Mouse (Mus musculus) frontal cortex, postnatal 25 days (tissue): Measurements from ENCODE around the gene Olfr470.
"Not testable (repeated sequence)": the region's sequence is repeated elsewhere in the genome, so short reads cannot be mapped to it uniquely, and the experiment has no call there.

Experiments
- DNase-seq, 2 experiments: peaks; one replicate each; pipeline ENCODE4 v3.0.0; 2022; ENCODE audit warnings: low spot score in 2 of 2

Gene Olfr470

DNA sequence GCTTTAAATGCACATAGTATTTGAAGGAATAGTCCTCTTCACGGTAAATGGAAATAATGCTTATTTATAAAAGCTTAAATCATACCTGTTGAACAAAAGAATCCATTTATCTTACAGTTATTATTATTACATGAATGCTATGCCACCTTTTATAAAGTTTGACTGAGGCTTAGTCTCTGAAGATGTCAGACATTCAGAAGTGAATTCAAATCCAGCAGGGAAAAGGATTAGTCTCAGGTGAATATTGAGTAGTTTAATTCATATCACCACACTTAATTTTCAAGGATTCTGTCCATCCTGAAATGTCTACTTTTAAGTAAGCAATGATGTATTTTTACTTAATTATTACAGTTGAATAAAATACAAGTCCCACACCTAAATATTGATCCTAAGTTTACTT, at the start of gene Olfr470:
TSS of gene Olfr470 (minus strand) at position 101 of the 400 bp plus-strand sequence.
- not testable (repeated sequence) for DNase-seq

GRCm38 (mm10) chr7:107841719-107842118, 5.6 kb downstream of the Olfr470 start:
- DNase-seq, result no peak

DNA sequence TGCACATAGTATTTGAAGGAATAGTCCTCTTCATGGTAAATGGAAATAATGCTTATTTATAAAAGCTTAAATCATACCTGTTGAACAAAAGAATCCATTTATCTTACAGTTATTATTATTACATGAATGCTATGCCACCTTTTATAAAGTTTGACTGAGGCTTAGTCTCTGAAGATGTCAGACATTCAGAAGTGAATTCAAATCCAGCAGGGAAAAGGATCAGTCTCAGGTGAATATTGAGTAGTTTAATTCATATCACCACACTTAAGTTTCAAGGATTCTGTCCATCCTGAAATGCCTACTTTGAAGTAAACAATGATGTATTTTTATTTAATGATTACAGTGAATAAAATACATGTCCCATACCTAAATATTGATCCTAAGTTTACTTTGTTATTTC, 21.8 kb downstream of the Olfr470 start, which contains the start of gene Olfr469:
TSS of gene Olfr469 (minus strand) at position 101 of the 400 bp plus-strand sequence.
- DNase-seq, result not testable (repeated sequence)

DNA sequence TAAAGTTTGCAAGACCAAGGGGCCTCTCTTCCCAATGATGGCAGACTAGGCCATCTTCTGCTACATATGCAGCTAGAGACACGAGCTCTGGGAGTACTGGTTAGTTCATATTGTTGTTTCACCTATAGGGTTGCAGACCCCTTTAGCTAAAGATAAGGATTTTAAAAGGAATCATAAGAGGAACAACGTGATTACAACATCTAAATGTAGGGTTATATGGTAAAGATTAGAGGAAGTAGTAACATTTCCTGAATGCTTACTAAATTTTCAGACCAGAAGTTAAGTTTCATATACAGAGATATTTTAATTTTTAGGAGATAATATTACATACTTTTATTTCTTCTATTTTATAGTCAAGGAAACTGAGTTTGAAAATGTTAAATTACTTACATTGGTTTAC, 23.4 kb downstream of the Olfr470 start:
- DNase-seq, result not testable (repeated sequence)

GRCm38 (mm10) chr7:107819442-107819841, 27.8 kb downstream of the Olfr470 start:
- DNase-seq, result no peak

DNA sequence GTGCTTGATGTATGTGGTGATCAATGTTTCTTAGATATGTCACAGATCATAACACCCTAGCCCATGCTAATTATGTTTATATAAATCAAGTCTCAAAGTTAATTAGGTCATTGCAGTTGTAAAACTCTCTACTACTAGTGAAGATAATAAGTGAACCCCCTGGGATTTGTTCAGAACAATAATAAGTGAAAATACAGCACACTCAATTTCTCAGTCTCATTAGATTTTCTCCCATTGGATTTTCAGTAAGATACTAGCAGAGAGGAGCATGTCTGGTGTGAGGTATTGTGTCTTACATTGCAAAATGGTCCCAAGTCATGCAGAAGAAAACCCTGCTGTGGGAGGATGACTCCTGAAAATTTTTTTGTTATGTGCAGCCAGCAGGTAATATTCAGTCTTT, 35.3 kb downstream of the Olfr470 start, which contains the start of gene Olfr467:
TSS of gene Olfr467 (plus strand) at position 301 of the 400 bp plus-strand sequence.
- no peak for DNase-seq

DNA sequence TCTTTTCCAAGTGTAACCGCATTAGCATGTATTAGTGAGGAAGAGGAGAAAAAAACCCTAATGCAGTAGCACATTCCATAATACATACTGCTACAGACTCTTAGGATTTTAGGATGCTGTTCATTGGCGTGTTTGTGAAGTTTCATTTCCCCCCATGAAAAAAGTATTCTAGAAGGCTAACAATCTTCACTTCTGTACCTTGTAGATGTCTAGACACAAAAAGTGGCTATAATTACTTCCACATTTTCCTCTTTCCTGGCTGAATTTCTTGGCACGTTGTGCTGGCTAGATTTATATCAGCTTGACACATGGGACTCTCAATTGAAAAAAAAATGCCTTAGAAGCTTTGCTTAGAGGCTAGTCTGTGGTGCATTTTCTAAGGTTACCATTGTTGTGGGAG, 45.2 kb downstream of the Olfr470 start:
- no peak for DNase-seq

DNA sequence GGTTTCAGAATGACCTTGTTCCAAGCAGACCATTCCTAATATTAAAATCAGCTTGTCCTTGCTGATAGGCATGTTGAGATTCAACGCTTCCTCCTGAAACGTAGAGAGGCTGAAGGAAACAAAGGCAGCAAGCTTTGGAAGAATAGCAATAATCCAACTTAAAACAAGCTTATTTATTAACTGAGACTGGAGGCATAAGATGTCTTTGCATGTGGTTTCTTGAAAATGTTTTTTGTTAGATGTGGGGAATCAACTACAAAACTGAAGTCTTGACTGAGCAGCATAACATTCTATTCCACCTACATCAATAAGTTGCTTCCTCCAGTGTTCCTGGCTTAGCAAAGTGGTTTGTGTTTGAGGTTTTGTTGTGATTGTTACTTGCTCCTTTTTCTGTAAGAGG, 46.2 kb downstream of the Olfr470 start, which contains the start of gene Ovch2:
TSS of gene Ovch2 (minus strand) at position 101 of the 400 bp plus-strand sequence.
- no peak for DNase-seq

- no peak for DNase-seq
Measured at GRCm38 (mm10) chr7:107796500-107796899, 50.8 kb downstream of the Olfr470 start.
